In genomic region chr10:88606065-88606464, GRCm38 (mm10) we compare ENCODE assay signal across 24 mouse cellular contexts. TPM values are rescaled to one million over a fixed set of nuclear protein-coding genes. Genes with fewer than 3 reads are reported as not detected.
DNase-seq lines count a peak whose midpoint lies in the region; ATAC-seq lines count a peak whose summit lies in the region.
"Had no signal": no experiment of that assay in that cellular context is flagged by ENCODE, and none has a peak within 500 bp of the region (broad histone marks: within the 10 kb centered on the region; RNA-seq: fewer than 3 reads in every experiment).

No protein-coding gene starts in this region.

- H3K36me3 ChIP-seq in embryonic facial prominence, embryonic 14.5 days (ENCODE audit: control insufficient read depth, insufficient read depth, low read length) = no peaks in the 10 kb centered on the region
- no peaks in the 10 kb centered on the region for H3K36me3 ChIP-seq in embryonic facial prominence, embryonic 10.5 days (replicated peaks)
- no peaks in the 10 kb centered on the region for H3K36me3 ChIP-seq in limb, embryonic 13.5 days
- H3K36me3 ChIP-seq in limb, embryonic 10.5 days = no peaks in the 10 kb centered on the region
- H3K36me3 ChIP-seq: embryonic facial prominence, embryonic 12.5 days; heart, embryonic 13.5 days; hindbrain, embryonic 12.5 days had no signal

- no peak overlapping the region for H3K27ac ChIP-seq in embryonic facial prominence, embryonic 14.5 days (replicated peaks; ENCODE audit: low read depth, low read length)
- H3K27ac ChIP-seq in embryonic facial prominence, embryonic 10.5 days (replicated peaks) = no peak overlapping the region
- H3K27ac ChIP-seq in limb, embryonic 13.5 days = no peak overlapping the region
- no peak overlapping the region for H3K27ac ChIP-seq in limb, embryonic 10.5 days
- H3K27ac ChIP-seq: embryonic facial prominence, embryonic 12.5 days; forebrain, embryonic 13.5 days; heart, embryonic 13.5 days; hindbrain, embryonic 12.5 days; hindbrain, postnatal 0 days had no signal

- peak; percentile 70 for ATAC-seq in embryonic facial prominence, embryonic 14.5 days (ENCODE audit: low read depth)
- peak; percentile 71 for ATAC-seq in limb, embryonic 13.5 days (ENCODE audit: low FRiP score, low read depth)
- ATAC-seq: activated CD4-positive, CD25-positive, alpha-beta regulatory T cell, adult 4 months; forebrain, embryonic 13.5 days; forebrain, postnatal 0 days; hindbrain, postnatal 0 days; Patski had no signal

- H3K9me3 ChIP-seq in embryonic facial prominence, embryonic 14.5 days (ENCODE audit: control insufficient read depth, low read length) = no peaks in the 10 kb centered on the region
- no peaks in the 10 kb centered on the region for H3K9me3 ChIP-seq in embryonic facial prominence, embryonic 10.5 days
- H3K9me3 ChIP-seq in limb, embryonic 13.5 days = no peaks in the 10 kb centered on the region
- no peaks in the 10 kb centered on the region for H3K9me3 ChIP-seq in limb, embryonic 10.5 days (replicated peaks)
- H3K9me3 ChIP-seq: embryonic facial prominence, embryonic 12.5 days; forebrain, embryonic 13.5 days; heart, embryonic 13.5 days; hindbrain, embryonic 12.5 days had no signal

- H3K4me1 ChIP-seq in embryonic facial prominence, embryonic 14.5 days (ENCODE audit: control insufficient read depth, insufficient read depth, low read length) = peaks cover 7% of the 10 kb centered on the region; the same call in 1 of the 2 replicates
- H3K4me1 ChIP-seq in embryonic facial prominence, embryonic 10.5 days = no peaks in the 10 kb centered on the region
- H3K4me1 ChIP-seq in limb, embryonic 13.5 days = peaks cover 21% of the 10 kb centered on the region
- H3K4me1 ChIP-seq in limb, embryonic 10.5 days = peaks cover 26% of the 10 kb centered on the region
- H3K4me1 ChIP-seq: embryonic facial prominence, embryonic 12.5 days had no signal

- no peak overlapping the region for H3K9ac ChIP-seq in embryonic facial prominence, embryonic 14.5 days (ENCODE audit: low read depth, low read length)
- no peak overlapping the region for H3K9ac ChIP-seq in limb, embryonic 13.5 days
- H3K9ac ChIP-seq: embryonic facial prominence, embryonic 12.5 days; forebrain, embryonic 13.5 days; forebrain, postnatal 0 days; heart, embryonic 13.5 days; hindbrain, embryonic 12.5 days had no signal

- DNase-seq in embryonic facial prominence, embryonic 14.5 days (ENCODE audit: low spot score) = peak; percentile 82
- no peak for DNase-seq in embryonic facial prominence, embryonic 10.5 days (ENCODE audit: low spot score)
- DNase-seq in limb, embryonic 10.5 days (ENCODE audit: low spot score) = no peak
- DNase-seq in embryo, embryonic 10.5 days (ENCODE audit: low spot score) = peak; percentile 14
- peak; percentile 21 for DNase-seq in mesoderm, embryonic 11.5 days (ENCODE audit: low read depth, low spot score)
- no peak for DNase-seq in frontal cortex, adult 2 months (ENCODE audit: extremely low spot score in 1 of 2, low spot score in 1 of 2)
- DNase-seq: adrenal gland, adult 2 months; adrenal gland, postnatal 25 days; cerebellum, adult 11 months; cerebellum, adult 8-10 months; cerebellum, postnatal 14 days; forebrain, postnatal 0 days; gastrocnemius, postnatal 10 days; heart, postnatal 36 days; kidney, adult 11 months had no signal

- H3K4me3 ChIP-seq in embryonic facial prominence, embryonic 14.5 days (ENCODE audit: low read depth, low read length) = no peak overlapping the region
- H3K4me3 ChIP-seq in embryonic facial prominence, embryonic 10.5 days = no peak overlapping the region
- H3K4me3 ChIP-seq in limb, embryonic 13.5 days = no peak overlapping the region
- H3K4me3 ChIP-seq in limb, embryonic 10.5 days = no peak overlapping the region
- H3K4me3 ChIP-seq: embryonic facial prominence, embryonic 12.5 days; forebrain, embryonic 13.5 days; heart, embryonic 13.5 days; hindbrain, embryonic 12.5 days had no signal

- H3K4me2 ChIP-seq in embryonic facial prominence, embryonic 14.5 days (ENCODE audit: low read depth, low read length) = no peak overlapping the region
- H3K4me2 ChIP-seq in limb, embryonic 13.5 days (replicated peaks) = no peak overlapping the region
- H3K4me2 ChIP-seq: embryonic facial prominence, embryonic 12.5 days; forebrain, embryonic 13.5 days; heart, embryonic 13.5 days; hindbrain, embryonic 12.5 days had no signal

- WGBS in embryonic facial prominence, embryonic 14.5 days = 45% methylated on average over 8 of the region's 8 CpGs
- WGBS in embryonic facial prominence, embryonic 10.5 days = 76% methylated on average over 8 of the region's 8 CpGs
- WGBS in limb, embryonic 13.5 days = 54% methylated on average over 8 of the region's 8 CpGs
- 75% methylated on average over 8 of the region's 8 CpGs for WGBS in limb, embryonic 10.5 days

- H3K27me3 ChIP-seq in embryonic facial prominence, embryonic 14.5 days (replicated peaks; ENCODE audit: control insufficient read depth, insufficient read depth, low read length) = no peaks in the 10 kb centered on the region
- H3K27me3 ChIP-seq in embryonic facial prominence, embryonic 10.5 days (replicated peaks; ENCODE audit: low read depth, poor library complexity, severe bottlenecking) = no peaks in the 10 kb centered on the region
- no peaks in the 10 kb centered on the region for H3K27me3 ChIP-seq in limb, embryonic 13.5 days
- H3K27me3 ChIP-seq in limb, embryonic 10.5 days (ENCODE audit: low read depth, poor library complexity, severe bottlenecking) = no peaks in the 10 kb centered on the region
- H3K27me3 ChIP-seq: embryonic facial prominence, embryonic 12.5 days; forebrain, embryonic 13.5 days; heart, embryonic 13.5 days; hindbrain, embryonic 12.5 days had no signal

RNA-seq across cellular contexts. Expression of gene Mybpc1, which starts 1.1 kb away (rescaled TPM):
- 127 and 218 TPM in 2 replicates for polyA plus RNA-seq in embryonic facial prominence, embryonic 14.5 days (2014; fragmentation: Nextera tagmentation; extraction: Ambion mirVana)
- 1.2 and 2.1 TPM in 2 replicates for polyA plus RNA-seq in embryonic facial prominence, embryonic 10.5 days (2016; fragmentation: Nextera tagmentation; extraction: Ambion mirVana)
- 36.9 and 42.1 TPM in 2 replicates for polyA plus RNA-seq in limb, embryonic 13.5 days (2015; fragmentation: Nextera tagmentation; extraction: Ambion mirVana)
- 6.3 and 8.0 TPM in 2 replicates for polyA plus RNA-seq in limb, embryonic 10.5 days (2016; fragmentation: Nextera tagmentation; extraction: Ambion mirVana)
- 12.3 and 13.3 TPM in 2 replicates for polyA plus RNA-seq in frontal cortex, adult 2 months (2012; rRNA removed)
- polyA plus RNA-seq: activated CD4-positive, CD25-positive, alpha-beta regulatory T cell, adult 4 months; C2C12; Patski had no signal

Comparison
In these comparisons a context has a peak if more than half of its experiments do, and no peak if none do; other contexts are left out.
1. DNase-seq: peak in embryonic facial prominence, embryonic 14.5 days (single experiment), embryo, embryonic 10.5 days (single experiment) and mesoderm, embryonic 11.5 days (single experiment); none in embryonic facial prominence, embryonic 10.5 days (single experiment), limb, embryonic 10.5 days (single experiment) and frontal cortex, adult 2 months (0 of 2).